Mouse (Mus musculus) B cell, adult 2 months (primary cell): ENCODE data around the gene Krt79.

Experiments
- DNase-seq, 2 experiments: peaks; one replicate each; pipeline ENCODE4 v3.0.0; 2022

The Krt79 gene

GRCm38 (mm10) chr15:101940274-101940829 lies at the start of gene Krt79:
Gene Krt79, minus strand, starts transcription at chr15:101940324.
- DNase-seq, result no peak

- DNase-seq, result no peak
Observed at GRCm38 (mm10) chr15:101988714-101989113, 48.6 kb upstream of the Krt79 start.

- DNase-seq, result peak; percentile 87
Observed at GRCm38 (mm10) chr15:101988119-101988518, 48.0 kb upstream of the Krt79 start.

- DNase-seq, result no peak
Observed at GRCm38 (mm10) chr15:101984746-101985145, 44.6 kb upstream of the Krt79 start.

GRCm38 (mm10) chr15:101983949-101984601 lies 44.0 kb upstream of the Krt79 start:
- DNase-seq, result peak; percentile 83 to 85

GRCm38 (mm10) chr15:101983315-101983948 lies 43.3 kb upstream of the Krt79 start:
- DNase-seq, result no peak

- DNase-seq, result no peak
Observed at GRCm38 (mm10) chr15:101980849-101981248, 40.7 kb upstream of the Krt79 start.

- DNase-seq, result peak; percentile 37 to 48
Observed at GRCm38 (mm10) chr15:101977043-101977726, 37.1 kb upstream of the Krt79 start.

GRCm38 (mm10) chr15:101976641-101977040 lies 36.5 kb upstream of the Krt79 start:
- DNase-seq, result no peak

- DNase-seq, result no peak
Observed at GRCm38 (mm10) chr15:101976023-101976422, 35.9 kb upstream of the Krt79 start.

GRCm38 (mm10) chr15:101974083-101974845 lies 34.1 kb upstream of the Krt79 start:
- no peak for DNase-seq

GRCm38 (mm10) chr15:101973414-101974077 lies 33.4 kb upstream of the Krt79 start:
- DNase-seq, result peak; percentile 84 to 87

- DNase-seq, result no peak
Observed at GRCm38 (mm10) chr15:101970536-101970935, 30.4 kb upstream of the Krt79 start.

- no peak for DNase-seq
Observed at GRCm38 (mm10) chr15:101966808-101967207, 26.7 kb upstream of the Krt79 start.

- DNase-seq, result no peak
Observed at GRCm38 (mm10) chr15:101958891-101959290, 18.8 kb upstream of the Krt79 start.

GRCm38 (mm10) chr15:101954187-101954586 lies 14.1 kb upstream of the Krt79 start, which contains the start of gene Krt78:
Gene Krt78, minus strand, starts transcription at chr15:101954287.
- no peak for DNase-seq

- DNase-seq, result no peak
Observed at GRCm38 (mm10) chr15:101952733-101953474, 12.8 kb upstream of the Krt79 start.

GRCm38 (mm10) chr15:101945430-101945829 lies 5.3 kb upstream of the Krt79 start:
- DNase-seq, result no peak

GRCm38 (mm10) chr15:101941948-101942347 lies 1.8 kb upstream of the Krt79 start:
- no peak for DNase-seq

- no peak for DNase-seq
Observed at GRCm38 (mm10) chr15:101938600-101939308, 1.4 kb downstream of the Krt79 start.

GRCm38 (mm10) chr15:101933024-101933423 lies 7.1 kb downstream of the Krt79 start:
- no peak for DNase-seq
